Mouse (Mus musculus) natural killer cell, adult 2 months (primary cell): ENCODE measurements around the gene Tufm.

ENCODE experiments used
- DNase-seq, 2 experiments: peaks; one replicate each; pipeline ENCODE4 v3.0.0; 2022; ENCODE audit warnings: low spot score in 2 of 2

The Tufm gene

GRCm38 (mm10) chr7:126499416-126499815, 12.3 kb downstream of the Tufm start:
- DNase-seq = no peak

GRCm38 (mm10) chr7:126501684-126502022, 14.5 kb downstream of the Tufm start:
- no peak for DNase-seq

DNA sequence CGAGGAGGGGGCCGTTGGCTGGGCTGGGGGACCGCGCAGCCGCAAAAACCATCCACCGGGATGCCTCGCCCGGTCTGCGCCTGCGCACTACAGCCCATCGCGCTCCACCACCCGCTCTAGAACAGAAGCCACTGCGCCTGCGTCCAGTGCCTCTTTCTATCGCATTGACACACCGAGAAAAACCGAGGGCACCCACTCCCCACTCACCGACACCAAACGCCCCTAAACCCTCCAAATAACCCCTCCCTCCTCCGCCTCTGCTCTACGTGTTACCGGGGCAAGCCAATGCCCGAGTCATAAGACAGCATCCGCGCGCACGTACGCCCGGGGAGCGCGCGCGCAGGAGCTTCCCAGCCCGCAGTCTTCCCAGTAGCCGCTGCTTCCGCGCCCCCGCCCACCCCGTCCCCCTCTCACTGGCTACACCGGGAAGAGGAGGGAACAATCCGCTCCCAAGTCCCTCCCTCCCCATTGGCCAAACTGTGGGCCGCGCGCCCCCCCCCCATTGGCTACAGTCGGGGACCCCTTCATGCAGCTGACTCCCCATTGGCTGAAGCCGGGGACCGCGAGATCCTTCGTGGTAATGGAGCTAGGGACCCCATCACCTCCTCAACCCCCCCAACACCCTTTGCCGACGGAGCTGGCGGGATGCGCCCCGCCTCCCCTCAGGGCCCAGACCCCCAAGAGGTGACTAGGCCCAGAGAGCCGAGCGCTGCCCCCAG, 15.0 kb downstream of the Tufm start:
- DNase-seq = peak; percentile 82 to 87

GRCm38 (mm10) chr7:126502751-126503150, 15.6 kb downstream of the Tufm start:
- DNase-seq = no peak

GRCm38 (mm10) chr7:126503273-126503878, 16.2 kb downstream of the Tufm start, which contains the start of gene Atxn2l:
Atxn2l (minus strand) TSS chr7:126503437.
- DNase-seq = peak; percentile 98 to 99

DNA sequence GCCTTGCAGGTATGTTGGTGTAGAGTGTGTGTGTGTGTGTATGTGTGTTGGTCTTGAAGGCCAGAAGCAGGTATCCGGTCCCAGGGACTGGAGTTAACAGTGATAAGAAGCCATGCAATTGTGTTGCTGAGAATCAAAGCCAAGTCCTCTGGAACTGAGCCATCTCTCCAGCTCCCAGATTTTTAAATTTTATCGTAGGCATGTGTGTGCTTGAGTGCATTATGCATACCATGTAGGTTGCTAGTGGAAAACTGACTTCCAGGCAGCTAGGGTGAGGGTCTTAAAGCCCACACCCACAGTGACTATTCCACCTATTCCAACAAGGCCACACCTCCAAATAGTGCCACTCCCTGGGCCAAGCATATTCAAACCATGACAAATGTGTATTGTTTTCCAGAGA, 17.8 kb downstream of the Tufm start:
- DNase-seq = no peak

GRCm38 (mm10) chr7:126507126-126507778, 20.1 kb downstream of the Tufm start:
- DNase-seq = no peak

- DNase-seq = no peak
Observed at GRCm38 (mm10) chr7:126511287-126511686, 24.1 kb downstream of the Tufm start.

DNA sequence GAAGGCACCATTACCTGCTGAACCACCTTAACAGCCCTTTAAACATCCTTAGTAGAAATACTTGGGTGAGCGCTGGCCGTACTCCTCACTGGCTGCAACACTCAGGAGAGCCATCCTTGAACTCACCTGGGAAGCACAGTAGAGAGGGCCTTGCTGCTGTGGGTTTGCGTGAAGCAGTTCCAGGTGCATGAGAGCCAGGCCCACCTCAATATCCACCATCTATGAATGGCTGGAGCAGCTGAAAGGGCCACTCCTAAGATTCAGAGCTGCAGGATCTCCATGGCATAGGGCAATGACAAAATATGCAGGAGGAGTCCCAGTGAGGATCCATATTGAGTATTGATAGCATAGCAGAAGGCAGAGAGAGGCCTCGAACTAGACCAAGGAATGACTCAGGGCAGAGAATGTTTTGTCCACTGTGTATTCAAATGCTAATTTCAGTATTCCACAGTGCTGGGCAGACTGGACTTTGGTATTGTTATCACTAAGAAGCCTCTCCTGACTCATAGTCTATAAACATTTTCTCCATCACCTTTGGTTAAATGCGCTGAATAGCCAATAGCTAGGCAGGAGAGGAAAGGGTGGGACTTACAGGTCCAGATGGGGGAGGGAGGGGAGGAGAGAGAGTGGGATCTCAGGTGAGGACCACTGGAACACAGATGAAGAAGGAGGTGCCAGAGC, 31.2 kb downstream of the Tufm start:
- no peak for DNase-seq

DNA sequence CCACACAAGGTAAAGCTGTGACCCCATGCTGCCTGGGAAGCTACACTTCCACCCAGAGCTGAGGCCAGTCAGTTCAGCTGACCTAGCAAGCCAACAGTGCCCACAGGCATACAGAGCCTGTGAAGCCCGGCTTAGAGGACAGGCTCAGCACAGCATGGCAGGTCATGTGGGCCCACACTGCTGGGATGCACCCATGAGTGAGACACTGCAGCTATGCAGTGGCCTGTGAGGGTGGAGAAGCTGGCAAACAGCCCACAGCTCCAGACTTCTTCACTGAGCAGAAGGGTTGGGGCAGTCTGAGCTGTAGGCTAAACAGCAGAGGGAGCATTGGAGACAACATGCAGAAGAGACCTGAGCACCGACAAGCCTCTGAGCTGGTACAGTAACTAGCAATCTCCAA, 32.4 kb downstream of the Tufm start:
- DNase-seq = no peak

GRCm38 (mm10) chr7:126523316-126523715, 36.2 kb downstream of the Tufm start:
- DNase-seq = no peak

DNA sequence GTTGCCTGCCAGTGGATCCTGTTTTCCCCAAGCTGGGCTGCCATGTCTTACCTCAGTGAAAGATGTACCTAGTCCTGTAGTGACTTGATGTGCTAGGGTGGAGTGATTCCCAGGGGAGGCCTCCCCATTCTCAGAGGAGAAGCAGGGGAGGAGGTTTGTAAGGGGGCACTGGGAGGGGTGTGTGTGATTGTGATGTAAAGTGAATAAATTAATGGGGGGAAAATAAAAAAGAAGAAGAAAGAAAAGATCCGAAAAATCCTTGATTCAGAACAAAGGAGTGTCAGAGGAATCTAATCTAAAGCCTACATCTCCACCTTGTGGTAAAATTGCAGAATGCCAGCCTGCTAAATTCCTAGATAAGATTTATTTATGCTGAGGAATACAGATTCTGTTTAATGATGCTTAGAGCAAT, 41.0 kb downstream of the Tufm start:
- DNase-seq = peak; percentile 18 to 24

DNA sequence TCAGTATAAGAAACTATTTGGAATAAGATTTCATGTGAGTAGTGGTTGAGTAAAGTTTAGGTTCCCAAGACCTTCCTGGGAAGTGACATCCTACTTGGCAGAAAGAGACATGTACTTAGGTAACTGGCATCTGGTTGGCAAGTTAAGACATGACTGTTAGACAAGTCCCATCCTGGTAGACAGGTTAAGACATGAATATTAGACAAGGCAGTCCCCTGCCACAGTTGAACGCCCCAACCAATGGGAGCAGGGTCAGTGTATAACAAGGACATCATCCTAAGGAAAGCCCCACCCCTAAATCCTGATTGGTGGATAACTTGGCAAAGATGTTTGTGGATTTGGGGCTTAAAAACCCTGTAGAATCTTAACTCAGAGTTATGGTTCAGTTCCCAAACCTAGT, 46.3 kb downstream of the Tufm start:
- no peak for DNase-seq

GRCm38 (mm10) chr7:126535766-126536165, 48.6 kb downstream of the Tufm start:
- no peak for DNase-seq

GRCm38 (mm10) chr7:126536466-126536865, 49.3 kb downstream of the Tufm start:
- no peak for DNase-seq

DNA sequence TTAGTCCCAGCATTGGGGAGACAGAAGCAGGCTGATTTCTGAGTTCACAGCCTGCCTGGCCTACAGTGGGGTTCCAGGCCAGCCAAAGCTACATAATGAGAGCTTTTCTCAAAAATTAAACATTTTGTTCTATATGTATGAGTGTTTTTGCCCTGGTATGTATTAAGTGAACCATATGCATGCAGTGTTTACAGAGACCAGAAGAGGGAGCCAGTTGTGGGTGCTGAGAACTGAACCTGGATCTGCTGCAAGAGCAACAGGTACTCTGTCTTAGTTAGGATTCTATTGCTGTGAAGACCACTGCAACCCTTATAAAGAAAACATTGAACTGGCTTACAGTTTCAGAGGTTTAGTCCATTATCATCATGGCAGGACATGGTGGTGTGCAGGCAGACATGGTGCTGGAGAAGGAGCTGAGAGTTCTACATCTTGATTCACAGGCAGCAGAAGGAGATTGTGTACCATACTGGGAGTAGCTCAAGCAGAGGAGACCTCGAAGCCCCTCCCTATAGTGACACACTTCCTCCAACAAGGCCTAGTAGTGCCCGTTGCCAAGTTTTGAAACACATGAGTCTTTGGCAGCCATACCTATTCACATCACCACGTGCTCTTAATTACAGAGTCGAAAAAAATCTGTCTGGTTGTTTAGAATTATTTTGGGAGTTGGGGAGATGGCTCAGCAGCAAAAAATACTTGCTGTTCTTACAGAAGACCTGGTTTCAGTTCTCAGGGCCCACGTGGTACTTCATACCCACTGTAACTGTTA, 50.8 kb downstream of the Tufm start:
- DNase-seq = peak; percentile 39 to 42
